Mouse (Mus musculus): Measurements from ENCODE around the gene Ldlrad3. TPM values are rescaled to one million over a fixed set of nuclear protein-coding genes. Genes with fewer than 3 reads are reported as not detected.

The Ldlrad3 gene
- polyA plus RNA-seq, 1 experiment from 2014 or later = 35.9 TPM

DNA sequence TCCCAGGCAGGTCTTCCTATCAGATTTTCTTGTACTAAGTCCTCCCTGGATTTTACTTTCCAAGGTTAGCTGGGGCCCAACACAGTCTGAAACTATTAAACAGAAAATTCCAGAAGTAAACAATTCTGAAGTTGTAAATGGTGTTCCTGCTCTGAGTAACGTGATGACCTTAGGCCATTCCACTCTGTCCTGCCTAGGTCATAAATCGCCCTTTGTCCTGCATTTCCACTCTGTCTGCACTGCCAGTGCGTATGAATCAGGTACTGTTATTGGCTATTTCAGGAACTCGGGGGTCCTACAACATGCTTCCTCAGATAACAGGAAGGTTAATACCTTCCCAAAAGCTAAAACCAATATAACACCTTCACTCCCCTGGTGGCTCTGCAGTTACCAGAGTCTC lies 31.9 kb downstream of the Ldlrad3 start:
- Histone ChIP-seq H3K27ac (no peak overlapping the region), H3K36me3 (ENCODE audit: poor library complexity, severe bottlenecking) (no peaks in the 10 kb centered on the region), H3K4me2 (no peak overlapping the region), H3K9ac (no peak overlapping the region), H3K4me1 (peaks cover 30% of the 10 kb centered on the region), H3K9me3 (replicated peaks) (no peaks in the 10 kb centered on the region), H3K4me3 (no peak overlapping the region), H3K27me3 (no peaks in the 10 kb centered on the region)
- ATAC-seq = no peak
- 90% methylated on average over 4 of the region's 4 CpGs for WGBS

DNA sequence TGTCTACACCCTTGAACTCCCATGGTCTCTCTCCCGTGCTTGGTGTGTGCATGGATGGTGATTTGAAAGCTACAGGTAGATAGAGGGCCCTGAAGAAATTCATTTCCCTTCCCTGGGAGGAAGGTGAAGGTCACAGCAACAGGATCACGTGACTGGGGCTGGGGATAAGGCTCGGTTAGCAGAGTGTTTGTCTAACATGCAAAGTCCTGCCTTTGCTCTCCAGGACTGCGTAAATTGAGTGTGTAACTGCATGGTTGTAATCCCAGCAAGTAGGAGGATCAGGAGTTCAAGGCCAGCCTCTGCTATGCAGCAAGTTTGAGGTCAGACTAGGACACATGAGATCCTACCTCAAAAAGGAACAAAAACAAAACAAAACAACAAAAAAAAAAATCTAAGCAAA lies 32.7 kb downstream of the Ldlrad3 start:
- peaks cover 30% of the 10 kb centered on the region for H3K4me1 ChIP-seq
- ATAC-seq = no peak

DNA sequence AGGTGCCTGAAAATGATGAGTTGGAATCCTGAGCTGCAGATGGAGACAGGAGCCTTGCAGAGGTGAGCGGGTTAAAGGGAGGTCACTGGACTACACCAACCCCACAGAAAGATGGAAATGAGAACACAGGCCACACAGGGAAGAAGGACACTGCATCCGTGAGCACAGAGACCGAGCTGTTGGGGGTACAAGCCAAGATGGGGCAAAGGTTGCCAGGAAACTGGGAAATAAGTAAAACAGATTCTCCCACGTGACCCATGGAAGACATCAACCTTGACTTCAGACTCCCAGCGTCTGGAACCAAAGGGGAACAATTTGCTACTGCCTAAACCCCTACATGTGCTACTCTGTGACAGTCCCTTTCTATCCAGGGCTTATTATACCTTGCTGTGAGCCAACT lies 33.3 kb downstream of the Ldlrad3 start:
- 90% methylated on average over 5 of the region's 5 CpGs for WGBS
- Histone ChIP-seq H3K36me3 (ENCODE audit: poor library complexity, severe bottlenecking) (no peaks in the 10 kb centered on the region), H3K4me3 (no peak overlapping the region)

More for the DNA sequence above, 32.7 kb downstream of the Ldlrad3 start:
- Histone ChIP-seq H3K36me3 (ENCODE audit: poor library complexity, severe bottlenecking) (no peaks in the 10 kb centered on the region), H3K27me3 (no peaks in the 10 kb centered on the region), H3K9me3 (replicated peaks) (no peaks in the 10 kb centered on the region), H3K9ac (no peak overlapping the region), H3K27ac (no peak overlapping the region), H3K4me2 (no peak overlapping the region), H3K4me3 (no peak overlapping the region)
- WGBS = 96% methylated on average over 4 of the region's 4 CpGs

DNA sequence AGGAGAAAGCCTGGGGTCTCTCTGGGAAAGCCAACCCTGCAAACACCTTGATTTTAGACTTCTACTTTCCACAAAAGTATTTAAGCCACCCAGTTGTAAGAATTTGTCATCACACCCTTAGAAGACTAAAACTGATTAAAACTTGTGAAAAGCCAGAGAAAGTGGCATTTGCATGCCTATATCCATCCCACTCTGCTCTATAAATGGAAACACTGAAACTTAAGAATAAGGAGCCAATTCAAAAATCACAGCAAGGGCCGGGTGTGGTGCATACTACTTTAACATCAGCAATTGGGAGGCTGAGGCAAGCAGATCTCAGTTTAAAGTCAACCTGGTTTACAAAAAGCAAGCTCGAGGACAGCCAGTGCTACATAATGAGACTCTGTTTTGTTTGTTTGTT lies 37.1 kb downstream of the Ldlrad3 start:
- 93% methylated on average over 2 of the region's 2 CpGs for WGBS

More for the DNA sequence above, 33.3 kb downstream of the Ldlrad3 start:
- H3K9ac ChIP-seq = no peak overlapping the region
- H3K9me3 ChIP-seq (replicated peaks) = no peaks in the 10 kb centered on the region
- H3K4me1 ChIP-seq = peaks cover 34% of the 10 kb centered on the region
- H3K27me3 ChIP-seq = no peaks in the 10 kb centered on the region
- H3K27ac ChIP-seq = no peak overlapping the region
- H3K4me2 ChIP-seq = no peak overlapping the region
- ATAC-seq = no peak

DNA sequence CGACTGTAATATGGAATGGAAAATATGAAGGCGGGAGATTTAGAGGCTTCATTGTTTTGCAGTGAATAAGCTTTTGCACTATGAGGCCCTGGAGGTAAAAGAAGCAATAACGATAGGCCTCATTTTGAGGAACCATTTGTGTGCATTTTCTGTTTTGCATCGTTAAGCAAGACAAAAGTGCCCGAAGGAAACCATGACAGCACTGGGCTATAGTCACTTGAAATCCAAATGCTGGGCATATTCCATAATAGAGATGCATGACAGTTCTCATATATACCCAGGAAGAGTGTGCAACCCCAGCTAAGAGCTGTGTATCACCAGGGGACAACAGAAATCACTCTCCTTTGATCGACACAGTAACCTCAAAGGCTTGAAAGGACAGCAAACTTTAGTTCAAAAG lies 38.1 kb downstream of the Ldlrad3 start:
- H3K4me2 ChIP-seq = no peak overlapping the region

More for the DNA sequence above, 37.1 kb downstream of the Ldlrad3 start:
- Histone ChIP-seq H3K4me2 (no peak overlapping the region), H3K4me1 (peaks cover 17% of the 10 kb centered on the region), H3K27me3 (no peaks in the 10 kb centered on the region), H3K36me3 (ENCODE audit: poor library complexity, severe bottlenecking) (no peaks in the 10 kb centered on the region), H3K4me3 (no peak overlapping the region), H3K27ac (no peak overlapping the region), H3K9ac (no peak overlapping the region), H3K9me3 (replicated peaks) (no peaks in the 10 kb centered on the region)
- no peak for ATAC-seq

DNA sequence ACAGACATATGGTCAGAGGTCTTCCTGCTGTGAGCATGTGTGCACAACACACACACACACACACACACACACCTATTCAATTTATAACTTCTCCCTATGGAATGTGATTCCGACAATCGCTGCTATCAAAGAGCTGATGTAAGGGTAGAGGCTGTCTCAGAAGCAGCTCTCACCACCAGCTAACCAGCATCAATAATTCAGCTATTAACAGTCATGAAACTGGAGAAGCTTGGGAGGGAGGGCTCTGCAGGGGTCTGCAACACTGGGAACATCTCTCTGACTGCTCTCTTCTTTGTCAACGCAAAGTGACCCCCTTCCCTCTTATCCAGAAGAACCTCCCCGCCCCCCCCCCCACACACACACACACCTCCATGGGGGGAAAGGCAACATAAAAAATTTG lies 38.6 kb downstream of the Ldlrad3 start:
- WGBS = 79% methylated on average over 4 of the region's 4 CpGs
- no peak overlapping the region for H3K27ac ChIP-seq
- no peaks in the 10 kb centered on the region for H3K27me3 ChIP-seq
- no peaks in the 10 kb centered on the region for H3K9me3 ChIP-seq (replicated peaks)
- H3K4me2 ChIP-seq = no peak overlapping the region
- H3K4me3 ChIP-seq = no peak overlapping the region
- H3K36me3 ChIP-seq (ENCODE audit: poor library complexity, severe bottlenecking) = no peaks in the 10 kb centered on the region
- ATAC-seq = no peak
- H3K4me1 ChIP-seq = peaks cover 27% of the 10 kb centered on the region
- H3K9ac ChIP-seq = no peak overlapping the region

More for the DNA sequence above, 38.1 kb downstream of the Ldlrad3 start:
- H3K27ac ChIP-seq = no peak overlapping the region
- H3K36me3 ChIP-seq (ENCODE audit: poor library complexity, severe bottlenecking) = no peaks in the 10 kb centered on the region
- H3K9ac ChIP-seq = no peak overlapping the region
- peaks cover 22% of the 10 kb centered on the region for H3K4me1 ChIP-seq
- WGBS = 47% methylated on average over 6 of the region's 6 CpGs
- no peak for ATAC-seq
- no peaks in the 10 kb centered on the region for H3K9me3 ChIP-seq (replicated peaks)
- H3K4me3 ChIP-seq = no peak overlapping the region
- no peaks in the 10 kb centered on the region for H3K27me3 ChIP-seq

DNA sequence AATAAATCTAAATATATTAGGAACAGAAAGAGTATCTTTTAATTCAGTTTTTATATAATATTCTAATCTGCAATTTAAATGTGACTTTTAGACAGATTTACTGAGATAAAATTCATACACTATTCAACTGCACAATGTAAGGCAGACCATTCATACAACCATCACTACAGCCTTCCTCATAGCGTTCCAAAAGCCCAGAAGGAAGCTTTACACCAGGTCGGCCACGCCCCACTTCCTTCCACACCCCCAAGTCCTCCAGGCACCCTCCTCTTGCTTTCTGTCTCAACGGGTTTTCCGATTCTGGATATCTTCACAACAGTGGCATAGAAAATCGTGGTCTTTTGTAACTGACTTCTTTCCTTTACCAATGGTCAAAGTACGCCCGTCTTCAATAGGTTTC lies 39.8 kb downstream of the Ldlrad3 start:
- ATAC-seq = no peak
- Histone ChIP-seq H3K27ac (no peak overlapping the region), H3K9ac (no peak overlapping the region), H3K4me1 (peaks cover 31% of the 10 kb centered on the region), H3K27me3 (no peaks in the 10 kb centered on the region), H3K36me3 (ENCODE audit: poor library complexity, severe bottlenecking) (no peaks in the 10 kb centered on the region), H3K9me3 (replicated peaks) (no peaks in the 10 kb centered on the region), H3K4me2 (no peak overlapping the region), H3K4me3 (no peak overlapping the region)
- 94% methylated on average over 8 of the region's 8 CpGs for WGBS

DNA sequence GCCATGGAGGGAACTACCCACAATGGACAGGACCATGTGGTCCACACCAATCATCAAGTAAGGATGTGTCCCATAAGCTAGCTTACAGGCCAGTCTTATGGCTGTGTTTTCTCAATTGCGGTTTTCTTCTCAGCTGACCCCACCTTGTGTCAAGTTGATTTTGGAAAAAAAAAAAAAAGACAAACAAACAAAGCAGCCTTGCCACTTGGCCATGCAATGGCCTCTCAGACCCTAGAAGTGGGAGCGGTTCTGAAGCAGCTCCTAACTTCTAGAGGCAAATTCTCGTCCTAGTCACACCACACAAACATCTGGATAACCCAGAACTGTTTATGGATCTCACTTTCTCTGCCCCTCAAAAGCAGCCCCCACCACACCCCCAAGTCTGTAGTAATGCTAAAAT lies 41.1 kb downstream of the Ldlrad3 start:
- Histone ChIP-seq H3K9ac (no peak overlapping the region), H3K27ac (no peak overlapping the region), H3K9me3 (replicated peaks) (no peaks in the 10 kb centered on the region), H3K4me1 (peaks cover 31% of the 10 kb centered on the region), H3K4me2 (no peak overlapping the region), H3K4me3 (no peak overlapping the region), H3K36me3 (ENCODE audit: poor library complexity, severe bottlenecking) (no peaks in the 10 kb centered on the region), H3K27me3 (no peaks in the 10 kb centered on the region)
- 85% methylated on average over 3 of the region's 3 CpGs for WGBS
- ATAC-seq = no peak

DNA sequence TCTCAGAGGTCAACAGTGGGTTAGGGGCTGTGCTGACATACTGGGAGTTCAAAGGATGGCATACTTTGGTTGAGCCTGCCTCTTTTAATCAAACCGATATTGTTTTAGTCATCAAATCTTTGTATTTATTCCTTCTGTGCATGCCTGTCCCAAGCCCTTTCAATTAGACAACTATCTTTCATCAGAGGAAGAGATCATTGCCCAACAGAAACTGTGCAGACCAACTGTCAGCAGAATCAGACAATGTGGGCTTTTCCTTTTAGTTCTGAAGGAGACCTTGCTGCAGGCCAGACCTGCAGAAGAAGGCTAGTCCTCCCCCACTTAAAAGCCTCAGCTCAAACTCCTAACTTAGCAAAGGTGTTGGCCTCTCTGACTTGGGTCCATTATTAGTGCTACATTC lies 41.9 kb downstream of the Ldlrad3 start:
- H3K36me3 ChIP-seq (ENCODE audit: poor library complexity, severe bottlenecking) = no peaks in the 10 kb centered on the region
- no peaks in the 10 kb centered on the region for H3K9me3 ChIP-seq (replicated peaks)
- H3K4me2 ChIP-seq = no peak overlapping the region
- H3K9ac ChIP-seq = no peak overlapping the region
- peaks cover 32% of the 10 kb centered on the region for H3K4me1 ChIP-seq
- H3K27me3 ChIP-seq = no peaks in the 10 kb centered on the region
- no peak overlapping the region for H3K27ac ChIP-seq
- whole genome bisulfite sequencing = 95% methylated on average over 1 of the region's 1 CpGs
- H3K4me3 ChIP-seq = no peak overlapping the region
- ATAC-seq = no peak

DNA sequence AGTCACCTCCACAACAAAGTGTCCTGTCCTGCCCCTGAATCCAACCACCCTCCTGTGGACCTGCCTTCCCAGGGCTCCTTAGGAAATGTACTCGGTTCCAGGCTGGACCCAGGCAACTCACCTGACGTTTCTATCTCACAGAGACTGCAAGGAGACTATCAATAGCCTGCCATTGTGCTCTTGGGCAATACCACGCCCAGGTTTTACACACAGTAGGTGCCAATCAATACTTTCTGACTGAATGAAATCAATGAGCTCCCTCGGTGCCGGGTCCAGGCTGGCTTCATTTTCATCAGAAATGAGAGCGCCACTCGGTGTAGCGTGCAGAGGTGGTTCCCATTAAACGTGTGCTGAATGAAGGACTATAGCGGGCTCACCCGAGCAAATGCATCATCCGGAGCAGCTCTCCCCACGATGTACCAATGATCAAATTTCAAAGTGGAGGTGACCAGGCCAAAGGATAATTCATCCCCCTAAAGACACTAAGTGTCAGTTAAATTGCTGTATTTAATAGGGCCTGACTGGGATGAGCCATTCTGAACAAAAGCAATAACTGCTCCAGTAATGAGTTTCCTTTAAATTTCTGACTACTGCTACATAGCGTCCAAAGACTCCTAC lies 43.4 kb downstream of the Ldlrad3 start:
- Histone ChIP-seq H3K4me3 (no peak overlapping the region), H3K36me3 (ENCODE audit: poor library complexity, severe bottlenecking) (no peaks in the 10 kb centered on the region), H3K9me3 (replicated peaks) (no peaks in the 10 kb centered on the region), H3K4me2 (no peak overlapping the region), H3K9ac (no peak overlapping the region), H3K27ac (no peak overlapping the region; the same call in 1 of the 2 replicates), H3K4me1 (peaks cover 40% of the 10 kb centered on the region), H3K27me3 (no peaks in the 10 kb centered on the region)
- 0 out of 2 replicates have a peak, but pooled peaks have one; percentile 17 for ATAC-seq
- WGBS = 46% methylated on average over 14 of the region's 14 CpGs

DNA sequence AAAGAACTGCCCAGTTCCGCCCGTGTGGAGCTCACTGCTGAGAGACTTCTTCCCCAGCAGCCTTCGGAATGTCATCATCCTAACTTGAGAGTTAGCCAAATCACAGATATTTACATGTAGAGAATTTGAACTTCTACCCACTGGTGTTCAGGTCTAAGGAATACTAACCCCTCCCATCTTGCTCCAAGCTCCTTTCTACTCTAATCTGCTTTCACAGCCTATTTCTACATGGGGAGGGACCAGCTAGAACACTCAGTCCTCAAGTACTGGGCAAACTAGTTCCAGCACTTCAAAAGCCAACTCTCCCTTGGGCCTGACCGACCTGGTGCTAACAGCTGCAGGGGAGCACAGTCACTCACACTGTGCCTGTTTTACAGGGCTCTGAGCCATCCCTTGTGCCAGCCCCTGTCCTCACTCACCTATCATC lies 44.0 kb downstream of the Ldlrad3 start:
- Histone ChIP-seq H3K4me2 (no peak overlapping the region), H3K27ac (no peak overlapping the region), H3K9ac (no peak overlapping the region), H3K4me1 (peaks cover 40% of the 10 kb centered on the region), H3K4me3 (no peak overlapping the region), H3K27me3 (no peaks in the 10 kb centered on the region), H3K36me3 (ENCODE audit: poor library complexity, severe bottlenecking) (no peaks in the 10 kb centered on the region), H3K9me3 (replicated peaks) (no peaks in the 10 kb centered on the region)
- ATAC-seq = peak; percentile 26; the same call in 1 of the 2 replicates
- WGBS = 59% methylated on average over 4 of the region's 4 CpGs

DNA sequence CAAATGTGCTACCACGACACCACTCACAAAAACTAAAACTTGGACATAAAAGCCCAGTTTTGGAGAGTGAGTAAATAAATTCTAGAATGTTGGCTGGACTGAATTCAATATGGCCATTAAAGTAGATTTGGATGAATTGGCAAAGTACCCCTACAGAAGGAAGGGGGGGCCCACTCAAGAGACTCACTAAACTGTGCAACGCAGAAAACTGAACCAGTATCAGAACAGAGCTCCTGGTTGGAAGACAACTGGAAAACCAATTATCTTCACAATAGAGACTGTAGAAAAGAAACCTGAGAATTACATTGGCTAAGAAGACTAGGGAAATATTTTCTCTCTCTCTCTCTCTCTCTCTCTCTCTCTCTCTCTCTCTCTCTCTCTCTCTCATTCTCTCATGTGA lies 45.0 kb downstream of the Ldlrad3 start:
- no peak overlapping the region for H3K27ac ChIP-seq
- no peak for ATAC-seq
- no peak overlapping the region for H3K4me2 ChIP-seq
- no peaks in the 10 kb centered on the region for H3K9me3 ChIP-seq (replicated peaks)
- H3K27me3 ChIP-seq = no peaks in the 10 kb centered on the region
- no peak overlapping the region for H3K4me3 ChIP-seq
- H3K36me3 ChIP-seq (ENCODE audit: poor library complexity, severe bottlenecking) = no peaks in the 10 kb centered on the region
- H3K4me1 ChIP-seq = peaks cover 47% of the 10 kb centered on the region
- 63% methylated on average over 2 of the region's 2 CpGs for WGBS
- H3K9ac ChIP-seq = no peak overlapping the region

DNA sequence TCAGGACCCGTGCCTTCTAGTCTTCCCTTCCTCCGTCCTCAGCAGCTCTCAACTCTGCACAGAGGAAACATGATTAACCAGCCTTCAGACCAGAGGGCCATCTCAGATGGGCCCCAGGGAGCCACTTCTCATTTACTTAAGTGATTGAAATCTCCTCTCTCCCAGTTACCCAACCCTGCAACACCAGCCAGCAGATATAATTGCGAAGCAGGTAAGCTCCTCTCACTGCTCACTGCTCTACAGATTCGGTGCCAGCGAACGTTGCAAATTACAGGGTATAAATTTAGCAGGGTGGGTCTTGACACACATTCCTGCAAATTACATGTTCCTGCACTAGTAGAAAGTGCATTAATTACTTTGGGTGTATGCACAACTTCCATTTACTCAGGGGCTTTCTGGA lies 48.3 kb downstream of the Ldlrad3 start:
- H3K27me3 ChIP-seq = no peaks in the 10 kb centered on the region
- no peak overlapping the region for H3K9ac ChIP-seq
- no peak overlapping the region for H3K27ac ChIP-seq
- no peak for ATAC-seq
- H3K4me2 ChIP-seq = no peak overlapping the region
- peaks cover 71% of the 10 kb centered on the region for H3K4me1 ChIP-seq
- 37% methylated on average over 6 of the region's 6 CpGs for WGBS
- no peaks in the 10 kb centered on the region for H3K36me3 ChIP-seq (ENCODE audit: poor library complexity, severe bottlenecking)
- H3K4me3 ChIP-seq = no peak overlapping the region
- H3K9me3 ChIP-seq (replicated peaks) = no peaks in the 10 kb centered on the region
